Mouse (Mus musculus) lung, postnatal 0 days (tissue): ENCODE results near the gene Gpr1.

Experiments
- CTCF ChIP-seq: IDR thresholded peaks from 2 replicates; pipeline ENCODE4 v1.5.1; 2016; ENCODE audit warnings: antibody characterized with exemption, mild to moderate bottlenecking
- EP300 ChIP-seq: IDR thresholded peaks from 2 replicates; pipeline ENCODE4 v1.6.1; 2016; ENCODE audit warnings: antibody characterized with exemption, mild to moderate bottlenecking, control low read depth

GRCm38 (mm10) chr1:63225890-63226289 lies 11.5 kb upstream of the Gpr1 start:
- TF ChIP-seq CTCF: no peak
- TF ChIP-seq EP300: no peak
